Mouse (Mus musculus): ENCODE data around the gene Zfp260. TPM values are rescaled to one million over a fixed set of nuclear protein-coding genes. Genes with fewer than 3 reads are reported as not detected.

Gene Zfp260
- polyA plus RNA-seq (2015; fragmentation: Nextera tagmentation; extraction: Ambion mirVana), result 60.8 and 61.0 TPM in 2 replicates

GRCm38 (mm10) chr7:30094646-30095429 is at the start of gene Zfp260:
Gene Zfp260, plus strand, starts transcription at chr7:30094777.
- Histone ChIP-seq H3K27me3 (replicated peaks; ENCODE audit: control insufficient read depth, insufficient read depth, low read length) (no peaks in the 10 kb centered on the region), H3K9me3 (ENCODE audit: control insufficient read depth, low read length) (no peaks in the 10 kb centered on the region), H3K36me3 (ENCODE audit: control insufficient read depth, insufficient read depth, low read length) (peaks cover 3% of the 10 kb centered on the region; the same call in 1 of the 2 replicates), H3K9ac (ENCODE audit: low read depth, low read length) (peak within 1 kb of the TSS; percentile 83), H3K4me3 (ENCODE audit: low read length) (peak within 1 kb of the TSS; percentile 74), H3K4me2 (ENCODE audit: low read depth, low read length) (peak within 1 kb of the TSS; percentile 72), H3K27ac (ENCODE audit: low read length) (peak within 1 kb of the TSS; percentile 93), H3K4me1 (ENCODE audit: control insufficient read depth, insufficient read depth, low read length) (peaks cover 12% of the 10 kb centered on the region; the same call in 1 of the 2 replicates)
- peak; percentile 86 for ATAC-seq
- under 1% methylated on average over 26 of the region's 26 CpGs for WGBS

GRCm38 (mm10) chr7:30048126-30048525 is 46.5 kb upstream of the Zfp260 start:
- no peak overlapping the region for H3K4me2 ChIP-seq (ENCODE audit: low read depth, low read length)
- peaks cover 3% of the 10 kb centered on the region; the same call in 1 of the 2 replicates for H3K4me1 ChIP-seq (ENCODE audit: control insufficient read depth, insufficient read depth, low read length)
- H3K9ac ChIP-seq (ENCODE audit: low read depth, low read length), result no peak overlapping the region
- no peak for ATAC-seq
- no peak overlapping the region for H3K4me3 ChIP-seq (ENCODE audit: low read length)
- no peaks in the 10 kb centered on the region for H3K27me3 ChIP-seq (replicated peaks; ENCODE audit: control insufficient read depth, insufficient read depth, low read length)
- H3K36me3 ChIP-seq (ENCODE audit: control insufficient read depth, insufficient read depth, low read length), result no peaks in the 10 kb centered on the region
- no peaks in the 10 kb centered on the region for H3K9me3 ChIP-seq (ENCODE audit: control insufficient read depth, low read length)
- 84% methylated on average over 4 of the region's 4 CpGs for WGBS
- H3K27ac ChIP-seq (ENCODE audit: low read length), result no peak overlapping the region

- ATAC-seq, result peak; percentile 99
- Histone ChIP-seq H3K27ac (ENCODE audit: low read length) (peak within 1 kb of the TSS; percentile 67; the same call in 1 of the 2 replicates), H3K4me2 (ENCODE audit: low read depth, low read length) (peak within 1 kb of the TSS; percentile 90), H3K9ac (ENCODE audit: low read depth, low read length) (peak within 1 kb of the TSS; percentile 81), H3K9me3 (ENCODE audit: control insufficient read depth, low read length) (no peaks in the 10 kb centered on the region), H3K4me3 (ENCODE audit: low read length) (peak within 1 kb of the TSS; percentile 80), H3K27me3 (replicated peaks; ENCODE audit: control insufficient read depth, insufficient read depth, low read length) (no peaks in the 10 kb centered on the region), H3K4me1 (ENCODE audit: control insufficient read depth, insufficient read depth, low read length) (peaks cover 3% of the 10 kb centered on the region; the same call in 1 of the 2 replicates), H3K36me3 (ENCODE audit: control insufficient read depth, insufficient read depth, low read length) (no peaks in the 10 kb centered on the region)
- under 1% methylated on average over 40 of the region's 40 CpGs for WGBS
Observed at GRCm38 (mm10) chr7:30050882-30051548, 43.6 kb upstream of the Zfp260 start, which contains the start of gene Zfp14. Gene Zfp14, minus strand, starts transcription at chr7:30051380.

- 5% methylated on average over 3 of the region's 3 CpGs for WGBS
- H3K4me1 ChIP-seq (ENCODE audit: control insufficient read depth, insufficient read depth, low read length), result peaks cover 3% of the 10 kb centered on the region; the same call in 1 of the 2 replicates
Observed at GRCm38 (mm10) chr7:30053591-30053990, 41.0 kb upstream of the Zfp260 start.

GRCm38 (mm10) chr7:30060341-30060740 is 34.2 kb upstream of the Zfp260 start:
- 87% methylated on average over 6 of the region's 6 CpGs for WGBS
- Histone ChIP-seq H3K27ac (ENCODE audit: low read length) (no peak overlapping the region), H3K9ac (ENCODE audit: low read depth, low read length) (no peak overlapping the region), H3K4me3 (ENCODE audit: low read length) (no peak overlapping the region), H3K36me3 (ENCODE audit: control insufficient read depth, insufficient read depth, low read length) (peaks cover 4% of the 10 kb centered on the region), H3K27me3 (replicated peaks; ENCODE audit: control insufficient read depth, insufficient read depth, low read length) (no peaks in the 10 kb centered on the region), H3K4me1 (ENCODE audit: control insufficient read depth, insufficient read depth, low read length) (no peaks in the 10 kb centered on the region), H3K4me2 (ENCODE audit: low read depth, low read length) (no peak overlapping the region), H3K9me3 (ENCODE audit: control insufficient read depth, low read length) (no peaks in the 10 kb centered on the region)
- ATAC-seq, result no peak

More at GRCm38 (mm10) chr7:30053591-30053990, 41.0 kb upstream of the Zfp260 start:
- H3K27me3 ChIP-seq (replicated peaks; ENCODE audit: control insufficient read depth, insufficient read depth, low read length), result no peaks in the 10 kb centered on the region
- no peak overlapping the region for H3K27ac ChIP-seq (ENCODE audit: low read length)
- H3K4me3 ChIP-seq (ENCODE audit: low read length), result no peak overlapping the region
- ATAC-seq, result no peak
- no peak overlapping the region for H3K9ac ChIP-seq (ENCODE audit: low read depth, low read length)
- H3K36me3 ChIP-seq (ENCODE audit: control insufficient read depth, insufficient read depth, low read length), result peaks cover 4% of the 10 kb centered on the region
- no peak overlapping the region for H3K4me2 ChIP-seq (ENCODE audit: low read depth, low read length)
- H3K9me3 ChIP-seq (ENCODE audit: control insufficient read depth, low read length), result no peaks in the 10 kb centered on the region

- Histone ChIP-seq H3K27ac (ENCODE audit: low read length) (no peak overlapping the region), H3K4me3 (ENCODE audit: low read length) (no peak overlapping the region), H3K4me2 (ENCODE audit: low read depth, low read length) (no peak overlapping the region), H3K9me3 (ENCODE audit: control insufficient read depth, low read length) (no peaks in the 10 kb centered on the region), H3K36me3 (ENCODE audit: control insufficient read depth, insufficient read depth, low read length) (no peaks in the 10 kb centered on the region), H3K4me1 (ENCODE audit: control insufficient read depth, insufficient read depth, low read length) (no peaks in the 10 kb centered on the region), H3K9ac (ENCODE audit: low read depth, low read length) (no peak overlapping the region), H3K27me3 (replicated peaks; ENCODE audit: control insufficient read depth, insufficient read depth, low read length) (no peaks in the 10 kb centered on the region)
- 90% methylated on average over 5 of the region's 5 CpGs for WGBS
- no peak for ATAC-seq
Observed at GRCm38 (mm10) chr7:30062478-30062877, 32.1 kb upstream of the Zfp260 start.

- H3K4me3 ChIP-seq (ENCODE audit: low read length), result no peak overlapping the region
- H3K27ac ChIP-seq (ENCODE audit: low read length), result no peak overlapping the region
- H3K9ac ChIP-seq (ENCODE audit: low read depth, low read length), result no peak overlapping the region
- no peaks in the 10 kb centered on the region for H3K27me3 ChIP-seq (replicated peaks; ENCODE audit: control insufficient read depth, insufficient read depth, low read length)
- H3K36me3 ChIP-seq (ENCODE audit: control insufficient read depth, insufficient read depth, low read length), result no peaks in the 10 kb centered on the region
- H3K4me1 ChIP-seq (ENCODE audit: control insufficient read depth, insufficient read depth, low read length), result no peaks in the 10 kb centered on the region
- H3K9me3 ChIP-seq (ENCODE audit: control insufficient read depth, low read length), result no peaks in the 10 kb centered on the region
- no peak overlapping the region for H3K4me2 ChIP-seq (ENCODE audit: low read depth, low read length)
- ATAC-seq, result no peak
- 79% methylated on average over 5 of the region's 5 CpGs for WGBS
Observed at GRCm38 (mm10) chr7:30064622-30065021, 30.0 kb upstream of the Zfp260 start.

- peak; percentile 96 for ATAC-seq
- H3K4me1 ChIP-seq (ENCODE audit: control insufficient read depth, insufficient read depth, low read length), result no peaks in the 10 kb centered on the region
- H3K27me3 ChIP-seq (replicated peaks; ENCODE audit: control insufficient read depth, insufficient read depth, low read length), result no peaks in the 10 kb centered on the region
- under 1% methylated on average over 50 of the region's 50 CpGs for WGBS
- H3K9me3 ChIP-seq (ENCODE audit: control insufficient read depth, low read length), result no peaks in the 10 kb centered on the region
- H3K27ac ChIP-seq (ENCODE audit: low read length), result peak within 1 kb of the TSS; percentile 67
- H3K4me3 ChIP-seq (ENCODE audit: low read length), result peak within 1 kb of the TSS; percentile 86
- H3K4me2 ChIP-seq (ENCODE audit: low read depth, low read length), result peak within 1 kb of the TSS; percentile 95
- H3K36me3 ChIP-seq (ENCODE audit: control insufficient read depth, insufficient read depth, low read length), result no peaks in the 10 kb centered on the region
- H3K9ac ChIP-seq (ENCODE audit: low read depth, low read length), result peak within 1 kb of the TSS; percentile 84
Observed at GRCm38 (mm10) chr7:30072146-30073028, 22.2 kb upstream of the Zfp260 start, which contains the start of gene Zfp82. Gene Zfp82, minus strand, starts transcription at chr7:30072900.
